Mouse (Mus musculus): ENCODE measurements around the gene Samd13.

Samd13 gene

GRCm38 (mm10) chr3:146611261-146611660, 74.1 kb downstream of the Samd13 start:
- no peak for DNase-seq

GRCm38 (mm10) chr3:146610322-146610721, 75.1 kb downstream of the Samd13 start:
- DNase-seq: no peak

DNA sequence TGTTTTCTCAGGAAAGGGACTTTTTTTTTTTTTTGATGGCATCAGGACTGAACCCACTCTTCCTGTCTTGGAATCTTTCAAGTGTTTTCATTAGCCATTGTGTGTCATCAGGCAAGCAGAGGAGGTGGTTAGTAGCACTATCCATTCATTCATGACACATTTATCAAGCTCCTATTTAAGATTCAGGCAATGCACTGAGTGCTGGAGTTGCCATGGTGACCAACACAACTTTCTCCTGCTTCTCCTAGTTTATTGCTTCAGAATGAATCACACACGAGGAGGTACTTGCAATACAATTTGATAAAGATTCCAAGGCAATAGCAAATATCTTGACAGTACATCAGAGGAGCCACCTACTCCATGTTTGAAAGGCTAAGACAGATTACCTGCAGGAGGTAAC, 78.0 kb downstream of the Samd13 start:
- DNase-seq: no peak

DNA sequence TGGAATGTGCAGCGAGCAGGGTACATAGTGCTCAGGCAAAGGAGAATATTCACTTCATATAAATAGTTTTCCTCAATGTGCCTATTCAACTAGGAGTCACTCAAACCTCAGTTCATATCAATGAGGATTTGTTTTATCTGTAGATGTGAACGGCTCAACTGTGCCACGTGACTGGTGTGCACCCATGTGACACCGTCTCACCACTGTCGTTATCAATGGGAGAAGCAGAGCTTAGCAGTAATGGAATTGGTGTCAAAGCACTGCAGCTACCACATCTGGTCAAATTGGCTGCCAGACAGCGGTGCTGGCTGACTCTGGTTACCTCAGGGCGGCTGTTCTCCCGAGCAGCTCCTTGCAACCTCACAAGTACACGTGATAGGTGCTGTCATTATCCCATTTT, 80.7 kb downstream of the Samd13 start:
- no peak for DNase-seq

- DNase-seq: no peak
Observed at GRCm38 (mm10) chr3:146602531-146602930, 82.9 kb downstream of the Samd13 start.

DNA sequence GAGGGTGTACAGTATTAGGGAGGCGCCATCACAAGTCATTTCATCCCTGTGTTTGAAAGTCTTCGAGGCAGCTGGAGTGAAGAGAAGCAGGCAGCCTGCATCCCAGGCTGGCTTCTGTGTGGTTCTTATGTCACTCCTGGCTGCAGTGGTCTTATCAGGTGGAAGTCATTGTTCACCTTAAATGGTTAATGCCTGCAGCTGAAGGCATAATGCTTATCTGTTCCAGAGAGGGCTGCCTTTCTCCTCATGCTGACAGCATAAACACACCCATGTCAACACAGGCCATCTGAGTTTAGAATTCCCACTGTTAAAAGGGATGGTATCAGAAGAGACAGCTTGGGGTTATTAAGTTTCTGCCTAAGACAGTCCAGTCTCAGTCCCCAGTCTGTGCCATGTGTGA, 84.2 kb downstream of the Samd13 start:
- DNase-seq: no peak

DNA sequence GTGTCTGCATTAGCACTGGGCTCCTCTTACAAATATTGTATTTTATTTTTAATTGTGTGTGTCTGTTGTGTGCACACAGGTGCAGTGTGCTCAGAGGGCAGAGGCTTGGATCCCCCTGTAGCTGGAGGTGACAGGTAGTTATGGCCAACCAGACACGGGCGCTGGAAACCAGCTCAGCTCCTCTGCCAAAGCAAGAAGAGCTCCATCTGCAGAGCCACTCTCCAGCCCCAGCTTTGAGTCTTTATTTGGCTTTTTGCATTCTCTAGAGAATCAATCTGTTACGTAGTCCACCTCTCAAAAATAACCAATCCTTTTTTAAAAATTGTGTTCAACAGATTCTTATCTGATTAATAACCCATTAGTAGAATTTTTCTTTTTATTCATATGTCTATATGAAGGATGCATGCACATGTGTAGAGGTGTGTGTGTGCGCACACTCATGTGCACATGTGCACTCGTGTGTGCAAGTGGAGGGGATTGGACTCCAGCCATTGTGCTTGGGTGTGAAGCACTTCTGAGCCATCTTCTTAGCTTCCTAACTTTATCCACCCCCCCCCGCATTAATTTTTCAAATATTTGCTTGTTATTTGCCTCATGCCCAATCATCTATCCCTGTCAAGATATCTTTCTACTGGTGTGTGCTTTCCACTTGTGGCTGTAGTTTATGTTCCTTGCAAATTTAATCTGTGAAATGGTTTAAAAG, 86.0 kb downstream of the Samd13 start:
- no peak for DNase-seq

DNA sequence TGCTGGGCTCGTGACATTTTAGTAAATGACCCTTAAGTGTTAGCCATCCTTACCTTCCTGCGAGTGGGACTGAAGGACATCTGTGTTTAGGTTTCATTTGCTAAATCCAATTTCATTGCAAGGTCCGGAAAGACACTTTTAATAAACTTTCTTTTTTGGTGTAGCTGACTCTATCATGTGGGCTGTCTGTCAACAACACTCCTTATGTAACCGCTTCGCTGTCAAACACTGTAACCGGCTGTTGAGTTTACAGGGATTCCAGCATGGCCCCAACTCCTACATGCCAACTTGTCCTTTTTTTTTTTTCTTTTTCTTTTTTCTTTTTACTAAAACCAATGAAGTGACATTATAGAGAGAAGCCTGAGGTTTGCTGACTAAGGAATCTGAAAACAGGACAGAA, 87.0 kb downstream of the Samd13 start:
- no peak for DNase-seq

DNA sequence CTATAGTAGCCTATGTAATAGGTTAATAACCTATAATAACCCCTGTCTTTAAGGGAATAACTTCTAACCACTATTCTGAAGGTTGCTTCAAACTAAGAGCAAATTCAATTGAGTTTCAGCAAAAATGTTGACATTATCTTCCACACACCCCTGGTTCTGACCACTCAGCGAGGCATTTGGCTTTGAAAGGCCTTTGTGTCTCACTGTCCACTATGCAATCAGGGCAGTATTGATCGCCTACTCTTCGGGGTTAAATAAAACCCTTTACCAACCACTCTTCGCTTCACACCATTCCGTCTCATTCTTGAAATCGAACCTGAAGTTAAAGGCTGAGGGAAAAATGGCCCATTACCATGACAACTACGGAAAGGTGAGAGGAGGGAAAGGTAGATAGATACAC, 88.5 kb downstream of the Samd13 start:
- DNase-seq: no peak

DNA sequence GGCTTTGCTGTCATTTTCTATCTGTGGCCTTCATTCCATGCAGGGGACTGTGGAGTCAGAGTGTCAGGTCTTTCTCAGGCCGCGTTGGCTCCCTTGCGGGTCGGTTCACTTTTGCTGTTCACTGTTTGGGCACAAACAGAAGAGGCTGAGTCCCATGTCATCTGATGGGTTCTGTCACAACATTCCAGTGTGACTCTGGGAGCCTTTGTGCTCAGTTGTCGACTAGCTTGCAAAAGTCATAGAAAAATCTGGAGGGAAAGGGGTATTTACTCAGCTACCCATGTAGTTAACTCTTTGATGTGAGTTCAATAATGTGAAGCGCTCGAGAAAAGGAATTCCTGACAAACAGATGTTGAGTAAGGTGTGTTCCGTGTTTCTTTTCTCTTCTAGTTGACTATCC, 89.0 kb downstream of the Samd13 start:
- DNase-seq: no peak

DNA sequence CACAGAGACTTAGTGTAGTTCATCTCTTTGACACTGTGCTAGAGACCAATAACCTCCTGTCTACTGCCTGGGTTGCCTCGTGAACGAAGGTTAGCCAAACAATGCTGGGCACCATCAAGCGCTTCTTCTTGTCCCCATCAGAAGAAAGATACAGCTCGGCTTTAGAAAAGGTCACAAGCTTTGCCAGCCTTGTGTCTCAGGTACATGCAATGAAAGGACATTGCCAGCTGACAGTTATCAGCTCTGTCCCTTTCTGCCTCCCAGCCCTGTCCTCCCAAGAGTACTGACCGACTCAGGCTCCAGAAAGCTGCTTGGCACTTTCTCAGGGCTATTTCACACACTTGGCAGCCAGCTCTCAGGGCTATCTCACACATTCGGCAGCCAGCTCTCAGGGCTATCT, 90.0 kb downstream of the Samd13 start:
- DNase-seq: no peak

All from cerebellum, adult 8-10 months (tissue).